Mouse (Mus musculus): ENCODE data around the gene Ankrd31. TPM values are rescaled to one million over a fixed set of nuclear protein-coding genes. Genes with fewer than 3 reads are reported as not detected.

Gene Ankrd31
- total and polyA plus RNA-seq, 2 experiments from 2014 or later: 0.05 to 0.14 TPM

- H3K27me3 ChIP-seq (ENCODE audit: insufficient read depth, low read length): no peaks in the 10 kb centered on the region
- no peaks in the 10 kb centered on the region for H3K36me3 ChIP-seq (ENCODE audit: insufficient read depth, low read length)
- H3K4me2 ChIP-seq (ENCODE audit: low read depth, low read length, poor library complexity, severe bottlenecking): no peak overlapping the region
- H3K4me1 ChIP-seq (ENCODE audit: insufficient read depth, low read length): no peaks in the 10 kb centered on the region
- no peaks in the 10 kb centered on the region for H3K9me3 ChIP-seq (ENCODE audit: low read length)
- no peak overlapping the region for H3K4me3 ChIP-seq (ENCODE audit: low read depth, low read length)
- TF ChIP-seq CTCF (IDR thresholded peaks at IDR 0.05): no peak
- ATAC-seq (ENCODE audit: low FRiP score) (no peak), DNase-seq (ENCODE audit: low spot score) (no peak)
- H3K27ac ChIP-seq (ENCODE audit: low read depth, low read length): no peak overlapping the region
- 87% methylated on average over 2 of the region's 2 CpGs for WGBS
- H3K9ac ChIP-seq (replicated peaks; ENCODE audit: low read length, poor library complexity, severe bottlenecking): no peak overlapping the region
These were observed 28.1 kb upstream of the Ankrd31 start for GRCm38 (mm10) chr13:96720003-96720402.

GRCm38 (mm10) chr13:96728289-96728688, 19.8 kb upstream of the Ankrd31 start:
- Histone ChIP-seq H3K9ac (replicated peaks; ENCODE audit: low read length, poor library complexity, severe bottlenecking) (no peak overlapping the region), H3K4me1 (ENCODE audit: insufficient read depth, low read length) (no peaks in the 10 kb centered on the region), H3K9me3 (ENCODE audit: low read length) (no peaks in the 10 kb centered on the region), H3K27me3 (ENCODE audit: insufficient read depth, low read length) (no peaks in the 10 kb centered on the region), H3K4me3 (ENCODE audit: low read depth, low read length) (no peak overlapping the region), H3K27ac (ENCODE audit: low read depth, low read length) (no peak overlapping the region), H3K4me2 (ENCODE audit: low read depth, low read length, poor library complexity, severe bottlenecking) (no peak overlapping the region), H3K36me3 (ENCODE audit: insufficient read depth, low read length) (no peaks in the 10 kb centered on the region)
- ATAC-seq (ENCODE audit: low FRiP score): no peak
- TF ChIP-seq CTCF (IDR thresholded peaks at IDR 0.05): no peak
- no peak for DNase-seq (ENCODE audit: low spot score)
- WGBS: 84% methylated on average over 7 of the region's 7 CpGs

- Histone ChIP-seq H3K27me3 (ENCODE audit: insufficient read depth, low read length) (no peaks in the 10 kb centered on the region), H3K9ac (replicated peaks; ENCODE audit: low read length, poor library complexity, severe bottlenecking) (no peak overlapping the region), H3K36me3 (ENCODE audit: insufficient read depth, low read length) (no peaks in the 10 kb centered on the region), H3K4me1 (ENCODE audit: insufficient read depth, low read length) (no peaks in the 10 kb centered on the region), H3K9me3 (ENCODE audit: low read length) (no peaks in the 10 kb centered on the region), H3K4me3 (ENCODE audit: low read depth, low read length) (no peak overlapping the region), H3K4me2 (ENCODE audit: low read depth, low read length, poor library complexity, severe bottlenecking) (no peak overlapping the region), H3K27ac (ENCODE audit: low read depth, low read length) (no peak overlapping the region)
- TF ChIP-seq CTCF (IDR thresholded peaks at IDR 0.05): no peak
- DNase-seq (ENCODE audit: low spot score) (no peak), ATAC-seq (ENCODE audit: low FRiP score) (no peak)
- WGBS: 92% methylated on average over 5 of the region's 5 CpGs
These were observed 18.9 kb upstream of the Ankrd31 start for GRCm38 (mm10) chr13:96729146-96729545.

GRCm38 (mm10) chr13:96730116-96730515, 18.0 kb upstream of the Ankrd31 start:
- H3K9ac ChIP-seq (replicated peaks; ENCODE audit: low read length, poor library complexity, severe bottlenecking): no peak overlapping the region
- WGBS: 88% methylated on average over 1 of the region's 1 CpGs
- H3K4me2 ChIP-seq (ENCODE audit: low read depth, low read length, poor library complexity, severe bottlenecking): no peak overlapping the region
- DNase-seq (ENCODE audit: low spot score) (no peak), ATAC-seq (ENCODE audit: low FRiP score) (no peak)
- no peak overlapping the region for H3K27ac ChIP-seq (ENCODE audit: low read depth, low read length)
- H3K4me3 ChIP-seq (ENCODE audit: low read depth, low read length): no peak overlapping the region
- no peaks in the 10 kb centered on the region for H3K36me3 ChIP-seq (ENCODE audit: insufficient read depth, low read length)
- no peaks in the 10 kb centered on the region for H3K4me1 ChIP-seq (ENCODE audit: insufficient read depth, low read length)
- no peaks in the 10 kb centered on the region for H3K27me3 ChIP-seq (ENCODE audit: insufficient read depth, low read length)
- H3K9me3 ChIP-seq (ENCODE audit: low read length): no peaks in the 10 kb centered on the region
- no peak for TF ChIP-seq CTCF (IDR thresholded peaks at IDR 0.05)

GRCm38 (mm10) chr13:96735175-96735574, 12.9 kb upstream of the Ankrd31 start:
- TF ChIP-seq CTCF (IDR thresholded peaks at IDR 0.05): peak; percentile 78

GRCm38 (mm10) chr13:96740159-96740558, 7.9 kb upstream of the Ankrd31 start:
- WGBS: 88% methylated on average over 2 of the region's 2 CpGs

More at GRCm38 (mm10) chr13:96735175-96735574, 12.9 kb upstream of the Ankrd31 start:
- Histone ChIP-seq H3K27me3 (ENCODE audit: insufficient read depth, low read length) (no peaks in the 10 kb centered on the region), H3K4me3 (ENCODE audit: low read depth, low read length) (no peak overlapping the region), H3K36me3 (ENCODE audit: insufficient read depth, low read length) (no peaks in the 10 kb centered on the region), H3K9ac (replicated peaks; ENCODE audit: low read length, poor library complexity, severe bottlenecking) (no peak overlapping the region), H3K27ac (ENCODE audit: low read depth, low read length) (no peak overlapping the region), H3K4me1 (ENCODE audit: insufficient read depth, low read length) (no peaks in the 10 kb centered on the region), H3K9me3 (ENCODE audit: low read length) (no peaks in the 10 kb centered on the region), H3K4me2 (ENCODE audit: low read depth, low read length, poor library complexity, severe bottlenecking) (no peak overlapping the region)
- no peak for ATAC-seq (ENCODE audit: low FRiP score)
- DNase-seq (ENCODE audit: low spot score): peak; percentile 56
- 45% methylated on average over 1 of the region's 1 CpGs for WGBS

More at GRCm38 (mm10) chr13:96740159-96740558, 7.9 kb upstream of the Ankrd31 start:
- no peak for TF ChIP-seq CTCF (IDR thresholded peaks at IDR 0.05)
- H3K9ac ChIP-seq (replicated peaks; ENCODE audit: low read length, poor library complexity, severe bottlenecking): no peak overlapping the region
- H3K4me1 ChIP-seq (ENCODE audit: insufficient read depth, low read length): no peaks in the 10 kb centered on the region
- ATAC-seq (ENCODE audit: low FRiP score): no peak
- no peak for DNase-seq (ENCODE audit: low spot score)
- no peaks in the 10 kb centered on the region for H3K36me3 ChIP-seq (ENCODE audit: insufficient read depth, low read length)
- H3K4me2 ChIP-seq (ENCODE audit: low read depth, low read length, poor library complexity, severe bottlenecking): no peak overlapping the region
- no peaks in the 10 kb centered on the region for H3K9me3 ChIP-seq (ENCODE audit: low read length)
- no peaks in the 10 kb centered on the region for H3K27me3 ChIP-seq (ENCODE audit: insufficient read depth, low read length)
- no peak overlapping the region for H3K27ac ChIP-seq (ENCODE audit: low read depth, low read length)
- no peak overlapping the region for H3K4me3 ChIP-seq (ENCODE audit: low read depth, low read length)

All from midbrain, postnatal 0 days (tissue).